Mouse (Mus musculus) kidney, adult 11 months (tissue): Measurements from ENCODE around the gene Tcam1.
A peak's percentile ranks its signal among the peaks of the same experiment; 100 is the strongest.

Experiments
- DNase-seq: peaks from one replicate; pipeline ENCODE4 v3.0.0; 2022

Gene Tcam1

DNA sequence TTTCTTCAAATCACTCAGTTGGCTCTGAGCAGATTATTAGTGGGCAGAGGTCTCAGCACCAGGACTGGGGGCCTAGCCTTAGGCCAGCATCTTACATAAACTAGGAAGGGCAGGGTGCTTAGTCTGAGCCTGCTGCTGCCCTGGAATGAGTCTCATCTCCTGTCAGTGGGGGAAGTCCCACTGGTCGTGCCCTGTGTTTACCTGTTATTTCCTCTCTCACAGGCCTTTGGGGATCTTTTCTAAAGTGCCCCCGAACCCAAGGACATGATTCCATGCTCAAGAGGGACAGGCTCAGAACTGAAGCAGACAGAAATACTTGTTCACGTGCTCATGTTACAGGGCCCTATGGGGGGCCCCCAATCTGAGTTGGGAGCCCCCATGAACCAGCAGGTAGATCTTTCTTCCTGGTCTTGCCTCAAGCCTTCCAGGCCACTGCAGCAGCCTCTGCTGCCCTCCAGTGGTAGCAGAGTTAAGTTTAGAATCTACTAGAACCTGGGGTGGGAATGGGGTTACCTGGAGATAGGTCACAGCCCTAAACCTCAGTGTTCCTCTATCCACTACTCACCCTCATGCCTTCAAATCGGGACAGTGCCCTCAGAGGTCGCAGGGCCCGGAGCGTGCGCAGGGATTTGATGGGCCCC, 49.2 kb downstream of the Tcam1 start:
- peak; percentile 61 for DNase-seq

DNA sequence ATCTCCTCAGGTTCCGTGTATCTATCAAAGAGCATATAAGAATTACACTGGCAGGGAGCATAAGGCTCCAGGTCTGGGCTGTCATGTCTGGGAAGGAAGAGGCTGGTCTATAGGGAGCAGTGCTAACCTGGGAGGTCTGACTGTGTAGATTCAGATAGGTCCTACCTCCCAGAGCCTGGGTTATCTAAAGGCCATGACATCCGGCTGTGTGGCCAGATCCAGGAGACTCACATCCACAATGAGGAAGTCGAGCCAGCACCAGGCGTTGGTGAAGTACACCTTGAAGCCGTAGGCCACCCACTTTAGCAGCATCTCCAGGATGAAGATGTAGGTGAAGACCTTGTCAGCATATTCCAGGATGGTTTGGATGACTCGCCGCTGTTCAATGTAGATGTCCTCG, 50.0 kb downstream of the Tcam1 start:
- DNase-seq, result no peak

DNA sequence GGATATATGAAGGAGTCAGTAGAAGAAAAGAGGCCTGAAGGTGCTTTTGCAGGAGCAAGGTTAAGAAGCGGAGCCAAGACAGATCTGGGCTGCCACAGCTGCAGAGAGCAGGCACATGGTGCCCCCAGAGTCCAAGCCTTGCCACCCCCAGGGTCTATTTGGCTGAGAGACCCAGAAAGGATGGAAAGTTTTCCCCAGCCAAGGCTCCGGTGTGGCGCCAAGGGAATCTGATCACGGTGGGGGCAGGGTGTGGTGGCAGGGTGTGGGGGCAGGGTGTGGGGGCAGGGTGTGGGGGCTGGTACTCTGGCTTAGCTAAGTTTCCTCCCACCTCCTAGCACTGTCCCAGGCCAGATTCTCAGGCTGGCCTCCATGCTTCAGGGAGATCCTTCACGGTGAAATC, 52.0 kb downstream of the Tcam1 start:
- no peak for DNase-seq

DNA sequence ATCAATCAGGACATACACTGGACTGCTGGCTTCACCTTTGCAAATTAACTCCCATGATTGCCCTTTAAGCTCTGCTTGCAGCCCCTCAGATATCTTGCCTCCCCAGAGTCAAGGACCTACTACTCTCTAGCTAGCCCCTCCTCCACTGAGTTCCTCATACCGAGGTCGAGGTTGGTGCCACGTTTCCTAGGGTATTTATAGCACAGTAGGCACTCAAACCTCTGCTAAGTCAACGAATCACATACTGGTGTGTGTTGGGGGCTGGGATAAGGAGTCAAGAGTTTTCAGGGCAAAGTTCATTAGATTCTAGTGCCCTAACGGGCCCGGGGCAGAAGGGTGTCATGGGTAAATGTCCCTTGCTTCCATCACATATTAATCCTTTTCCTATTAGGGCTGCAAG, 52.7 kb downstream of the Tcam1 start:
- DNase-seq, result no peak

DNA sequence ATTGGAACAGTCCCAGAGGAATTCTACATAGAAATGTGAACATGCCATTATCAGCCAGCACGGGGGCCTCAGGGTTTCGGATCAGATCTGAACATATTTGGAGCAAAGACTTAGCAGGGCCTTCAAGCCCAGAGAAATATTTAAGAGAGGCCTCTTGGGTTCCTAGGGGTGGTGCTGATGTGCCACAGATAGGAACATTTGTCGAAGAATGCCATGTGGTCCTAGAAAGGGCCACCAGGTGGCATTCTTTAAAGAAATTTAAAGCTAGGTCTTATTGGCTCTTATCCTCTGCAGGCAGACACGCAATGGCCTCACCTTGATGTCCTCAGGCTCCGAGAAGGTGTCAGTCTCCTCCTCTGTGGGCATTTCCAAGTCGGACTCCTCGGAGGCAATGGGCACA, 53.2 kb downstream of the Tcam1 start:
- DNase-seq, result no peak

DNA sequence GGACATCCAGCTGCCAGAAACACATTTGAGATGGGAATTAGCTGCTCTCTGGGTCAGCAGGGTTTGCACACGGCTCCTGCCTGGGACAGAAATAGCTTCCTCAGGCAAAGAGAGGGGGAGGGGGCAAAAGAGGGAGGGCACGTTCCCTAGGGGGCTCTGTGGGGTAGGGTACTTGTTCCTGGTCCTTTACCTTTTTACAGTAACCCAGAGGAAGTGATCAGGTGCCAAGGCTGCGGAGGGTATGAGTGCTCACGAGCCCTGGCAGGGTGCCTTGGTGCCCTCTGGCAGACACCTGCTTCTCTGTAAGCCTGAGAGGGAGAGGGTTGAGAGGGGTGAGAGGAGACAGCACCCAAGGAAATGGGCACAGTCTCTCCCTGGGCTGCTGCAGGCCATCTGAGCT, 56.0 kb downstream of the Tcam1 start:
- no peak for DNase-seq

DNA sequence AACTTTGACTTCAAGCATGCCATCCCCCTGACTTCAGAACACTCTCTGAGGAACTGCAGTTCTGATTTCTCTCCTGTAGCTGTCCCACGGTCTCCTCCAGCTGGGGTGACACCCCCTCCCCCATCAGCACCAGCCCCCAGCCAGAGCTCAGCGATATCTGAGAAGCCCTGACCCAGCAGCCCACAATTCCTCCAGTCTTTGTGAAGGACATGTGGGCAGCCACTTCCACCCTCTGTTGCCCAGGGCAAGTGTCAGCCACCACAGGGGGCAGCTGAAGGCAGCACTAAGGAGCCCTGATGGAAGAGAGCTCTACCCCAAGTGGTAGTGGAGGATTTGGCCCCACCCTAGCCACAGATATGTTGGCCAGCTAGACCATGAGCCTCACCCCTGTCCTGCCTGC, 57.6 kb downstream of the Tcam1 start:
- DNase-seq, result no peak

DNA sequence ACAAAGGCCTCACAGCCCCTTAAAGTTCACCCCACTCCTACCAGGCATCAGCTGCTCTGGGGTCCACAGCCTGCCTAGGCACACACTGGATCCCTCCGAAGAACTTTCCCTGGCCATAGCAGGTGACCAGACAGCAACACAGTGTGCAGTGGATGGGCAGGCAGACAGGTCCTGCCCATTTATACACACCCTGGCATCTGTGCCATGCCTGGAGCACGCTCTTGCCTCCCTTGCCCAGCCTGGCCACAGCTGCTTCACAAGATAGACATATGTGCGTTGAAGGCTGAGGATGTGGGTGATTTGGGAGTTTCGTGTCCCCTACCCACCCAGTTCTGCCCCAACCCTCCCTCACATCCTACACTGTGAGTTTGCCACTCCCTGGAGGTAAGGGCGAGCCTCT, 61.6 kb downstream of the Tcam1 start:
- DNase-seq, result no peak
